Mouse (Mus musculus) lung, postnatal 0 days (tissue): ENCODE measurements around the gene Pfdn6.

Experiments
- CTCF ChIP-seq: IDR thresholded peaks from 2 replicates; pipeline ENCODE4 v1.5.1; 2016; ENCODE audit warnings: antibody characterized with exemption, mild to moderate bottlenecking
- EP300 ChIP-seq: IDR thresholded peaks from 2 replicates; pipeline ENCODE4 v1.6.1; 2016; ENCODE audit warnings: antibody characterized with exemption, mild to moderate bottlenecking, control low read depth

GRCm38 (mm10) chr17:33921361-33921760 is 18.8 kb downstream of the Pfdn6 start:
- TF ChIP-seq EP300 (no peak), CTCF (no peak)
